Mouse (Mus musculus): ENCODE measurements at regions not wholly inside any gene's neighbourhood (a gene's known extent, or its start where the extent isn't known, plus 50 kb on each side); places are given as distances from the start of the nearest gene placed in this dataset. TPM values are rescaled to one million over a fixed set of nuclear protein-coding genes. Genes with fewer than 3 reads are reported as not detected.

- no peak for DNase-seq (ENCODE audit: low spot score in 2 of 2)
Measured at GRCm38 (mm10) chr8:109410531-109410930, 83.3 kb upstream of the Pmfbp1 start.

GRCm38 (mm10) chr8:109413386-109413785 lies 80.4 kb upstream of the Pmfbp1 start:
- no peak for DNase-seq (ENCODE audit: low spot score in 2 of 2)

GRCm38 (mm10) chr8:109415315-109415714 lies 78.5 kb upstream of the Pmfbp1 start:
- DNase-seq (ENCODE audit: low spot score in 2 of 2), result no peak

DNA sequence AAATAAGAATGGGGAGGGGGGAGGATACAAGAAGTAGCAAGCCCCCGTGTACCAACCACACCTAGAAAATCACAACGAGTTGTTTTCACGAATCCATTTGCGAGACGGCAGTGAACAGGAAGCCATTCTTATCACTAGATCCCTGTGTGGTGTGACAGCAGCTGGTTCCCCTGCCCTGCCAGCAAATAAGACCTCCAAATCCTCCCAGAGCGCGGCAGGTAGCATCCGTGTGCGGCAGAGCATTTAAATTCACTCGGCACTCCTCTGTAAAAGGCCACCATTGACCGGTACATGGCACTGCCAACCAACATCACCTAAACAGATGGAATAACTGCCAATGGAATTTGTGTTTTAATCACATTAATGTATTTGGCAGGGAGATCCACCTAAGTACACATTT lies 77.9 kb upstream of the Pmfbp1 start:
- no peak for DNase-seq (ENCODE audit: low spot score in 2 of 2)

DNA sequence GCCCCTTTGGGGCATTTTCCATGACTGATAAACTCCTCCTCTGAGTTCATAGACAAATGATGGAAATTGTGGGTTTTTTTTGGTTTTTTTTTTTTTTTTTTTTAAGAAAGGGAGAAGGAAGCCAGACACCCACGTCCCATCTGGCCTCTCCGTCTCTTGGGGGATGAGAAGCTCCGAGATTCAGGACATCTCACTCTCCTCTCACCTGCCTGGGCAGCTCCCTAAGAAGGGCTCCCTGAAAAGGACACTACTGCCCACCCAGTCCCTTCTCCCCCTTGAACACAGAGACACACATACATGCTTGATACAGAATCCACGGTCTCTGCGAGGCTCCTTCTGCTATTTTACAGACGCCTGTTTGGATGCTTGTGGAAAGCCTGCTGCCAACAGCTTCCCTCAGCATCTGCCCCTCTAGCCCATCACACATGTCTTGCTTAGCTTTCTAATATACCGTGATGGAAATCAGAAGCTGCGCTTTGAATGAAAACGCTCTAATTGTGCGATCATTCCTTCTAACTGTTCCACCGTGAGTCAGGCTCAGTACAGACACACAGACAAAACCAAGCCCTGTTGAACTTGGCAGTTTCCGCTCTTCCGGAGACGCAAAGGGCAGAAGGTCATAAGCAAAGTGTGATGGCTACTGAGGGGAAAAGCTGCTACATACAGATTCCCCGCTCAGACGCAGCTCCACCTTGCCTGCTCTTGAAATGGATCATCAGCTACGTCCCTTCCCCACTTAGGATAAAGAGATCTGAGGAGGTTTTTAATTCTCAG lies 77.3 kb upstream of the Pmfbp1 start:
- no peak for DNase-seq (ENCODE audit: low spot score in 2 of 2)

- DNase-seq (ENCODE audit: low spot score in 2 of 2), result no peak
Measured at GRCm38 (mm10) chr8:109417222-109417621, 76.6 kb upstream of the Pmfbp1 start.

DNA sequence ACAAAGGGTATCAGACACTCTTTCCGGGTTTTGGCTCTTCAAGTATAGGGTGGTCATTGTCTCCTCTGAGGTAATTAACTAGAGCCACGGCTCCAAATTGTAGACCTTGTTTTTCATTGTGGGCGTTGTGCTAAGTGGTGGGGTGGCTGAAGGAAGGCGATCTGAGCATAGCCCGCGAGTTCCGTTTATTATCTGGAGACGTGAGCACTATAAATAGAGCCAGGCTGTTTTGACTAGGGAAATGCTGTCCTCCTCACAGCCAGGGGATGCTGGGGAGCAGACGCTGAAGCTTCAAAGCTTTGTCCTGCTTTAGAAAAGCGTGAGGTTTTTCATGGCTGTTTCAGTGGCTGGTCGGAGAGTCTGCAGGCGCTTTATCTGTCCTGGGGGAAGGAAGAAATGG lies 75.9 kb upstream of the Pmfbp1 start:
- DNase-seq (ENCODE audit: low spot score in 2 of 2), result no peak

DNA sequence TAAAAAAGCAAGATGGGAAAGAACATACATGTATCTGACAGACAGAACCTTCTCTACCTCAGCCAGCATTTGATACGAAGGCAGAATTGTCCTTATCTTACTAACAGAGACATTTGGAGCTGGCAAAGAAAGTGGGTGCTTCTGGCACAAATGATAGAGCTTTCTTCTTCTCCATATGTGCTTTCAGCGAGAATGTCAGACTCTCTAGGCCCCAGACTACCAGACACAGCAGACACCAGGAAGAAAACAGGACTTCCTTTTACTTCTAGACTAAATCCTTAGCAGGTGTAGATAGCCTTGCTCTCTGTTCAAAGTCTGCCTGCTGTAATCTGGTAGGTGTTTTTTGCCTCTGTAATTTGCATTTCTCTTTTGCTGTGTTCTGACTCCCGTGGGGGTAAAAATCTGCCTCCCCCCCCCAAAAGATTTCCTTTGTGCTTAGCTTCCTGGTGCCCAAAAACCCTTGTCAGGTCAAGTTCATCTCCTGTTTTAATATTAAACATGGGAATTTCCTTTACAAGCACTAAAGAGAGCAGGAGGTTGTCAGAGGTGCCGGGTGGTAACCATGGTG lies 74.7 kb upstream of the Pmfbp1 start:
- no peak for DNase-seq (ENCODE audit: low spot score in 2 of 2)

DNA sequence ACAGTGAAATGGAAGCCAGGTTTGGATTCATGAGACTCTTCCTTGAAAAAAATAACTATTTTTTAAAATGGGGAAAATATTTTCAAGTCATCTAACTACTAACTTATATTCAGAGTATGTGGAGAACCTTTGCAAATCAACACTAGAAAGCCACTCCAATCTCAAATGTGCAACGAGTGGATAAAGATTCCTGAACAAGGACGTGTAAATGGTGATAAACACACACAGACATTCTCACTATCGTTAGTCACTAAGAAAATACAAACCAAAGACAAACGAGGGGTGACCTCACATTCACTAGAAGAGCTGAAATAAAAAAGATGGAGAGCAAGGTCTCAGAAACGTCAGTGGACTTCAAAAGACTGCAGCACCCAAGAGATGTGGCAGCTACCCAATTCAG lies 69.8 kb upstream of the Pmfbp1 start:
- no peak for DNase-seq (ENCODE audit: low spot score in 2 of 2)

GRCm38 (mm10) chr8:109428551-109428950 lies 65.3 kb upstream of the Pmfbp1 start:
- no peak for DNase-seq (ENCODE audit: low spot score in 2 of 2)

DNA sequence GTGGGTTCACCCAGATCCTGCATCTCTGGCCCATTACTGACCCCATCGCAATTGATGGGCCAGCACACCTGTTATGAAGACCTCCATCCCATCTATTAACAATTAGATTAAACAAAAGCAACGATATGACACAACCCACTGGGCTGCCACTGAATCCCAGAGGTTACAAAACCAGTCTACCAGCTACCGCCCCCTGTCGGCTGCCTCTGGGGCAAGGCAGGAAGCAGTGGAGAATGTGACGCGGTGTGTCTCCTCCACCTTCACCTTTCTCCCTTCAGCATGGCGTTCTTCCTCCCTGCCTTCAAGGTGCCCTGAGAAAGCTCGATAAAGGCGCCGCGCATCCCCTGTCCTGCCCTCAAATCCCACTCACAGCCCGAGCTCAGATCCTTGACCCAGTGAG lies 59.3 kb upstream of the Pmfbp1 start:
- DNase-seq (ENCODE audit: low spot score in 2 of 2), result no peak

GRCm38 (mm10) chr8:109436056-109436455 lies 57.8 kb upstream of the Pmfbp1 start:
- no peak for DNase-seq (ENCODE audit: low spot score in 2 of 2)

DNA sequence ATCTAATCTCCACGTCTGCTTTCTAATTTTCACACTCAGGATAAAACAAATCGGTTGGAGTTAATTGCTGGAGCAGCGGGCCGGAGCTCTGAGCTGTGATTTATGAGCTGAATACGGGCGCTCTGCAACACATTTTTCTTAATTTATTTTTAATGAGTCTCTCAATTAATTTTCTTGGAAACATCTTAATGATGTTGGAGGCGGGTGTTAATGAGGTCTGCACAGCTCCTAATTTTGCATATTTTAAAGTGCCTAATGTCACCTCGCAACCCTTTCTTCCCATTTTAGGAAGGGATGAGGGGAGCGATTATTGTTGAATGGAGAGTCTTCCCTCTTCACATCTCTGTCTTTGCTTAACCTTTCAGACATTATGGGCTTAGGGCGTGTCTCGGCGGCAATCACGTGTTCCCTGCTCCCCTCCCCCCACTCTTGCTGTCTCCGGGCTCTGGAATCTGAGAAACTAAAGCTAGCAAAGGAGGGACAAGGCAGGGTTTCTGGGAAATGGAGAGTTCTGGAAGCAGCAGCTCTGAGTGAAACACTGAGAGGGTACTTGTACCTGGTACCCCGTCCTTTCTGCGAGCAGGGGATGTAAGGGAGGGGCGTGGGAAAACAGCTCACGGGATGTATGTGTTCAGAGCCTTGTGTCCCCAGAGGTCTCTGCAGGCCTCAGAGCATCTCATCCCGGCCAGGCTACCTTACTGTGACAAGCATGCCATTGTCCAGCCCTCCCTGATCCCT lies 56.8 kb upstream of the Pmfbp1 start:
- DNase-seq (ENCODE audit: low spot score in 2 of 2), result no peak

- no peak for DNase-seq (ENCODE audit: low spot score in 2 of 2)
Measured at GRCm38 (mm10) chr8:109438531-109438930, 55.3 kb upstream of the Pmfbp1 start.

Small RNA genes lying in the stretch of these regions (microRNA-seq; reads per million reads assigned to microRNA genes)
- gene Gm23163, result not detected
